ENCODE assay signal across 9 mouse cellular contexts in the genomic region with DNA sequence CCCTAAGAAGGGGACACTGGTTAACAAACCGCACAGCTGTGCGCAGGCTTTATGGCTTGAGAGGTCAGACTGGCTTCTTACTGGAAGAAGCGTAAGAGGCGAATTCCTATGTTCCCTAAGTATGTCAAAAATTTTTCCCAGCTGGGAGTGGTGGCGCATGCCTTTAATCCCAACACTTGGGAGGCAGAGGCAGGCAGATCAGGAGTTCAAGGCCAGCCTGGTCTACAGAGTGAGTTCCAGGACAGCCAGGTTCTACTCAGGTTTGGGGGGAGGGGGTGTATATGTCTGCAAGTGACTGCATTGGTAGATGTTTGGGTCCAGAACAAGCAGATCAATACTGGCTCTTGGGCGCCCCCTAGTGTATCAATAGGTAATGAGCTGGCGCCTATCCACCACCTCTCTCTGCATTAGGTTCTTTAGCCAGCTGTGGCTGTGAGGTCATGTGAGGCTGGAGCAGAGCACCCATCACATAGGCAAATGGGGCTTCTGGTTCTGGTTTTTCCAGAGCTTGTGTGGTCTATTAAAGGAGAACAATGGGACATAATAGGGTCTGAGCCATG. TPM values are rescaled to one million over a fixed set of nuclear protein-coding genes. Genes with fewer than 3 reads are reported as not detected.
DNase-seq lines count a peak whose midpoint lies in the region; ATAC-seq lines count a peak whose summit lies in the region.
"Had no signal": no experiment of that assay in that cellular context is flagged by ENCODE, and none has a peak within 500 bp of the region (broad histone marks: within the 10 kb centered on the region; RNA-seq: fewer than 3 reads in every experiment).

No protein-coding gene starts in this region.

- ATAC-seq in forebrain, embryonic 14.5 days, result peak; percentile 35; the same call in 1 of the 2 replicates
- peak; percentile 9; the same call in 1 of the 2 replicates for ATAC-seq in hindbrain, embryonic 13.5 days (ENCODE audit: low FRiP score)

- H3K4me2 ChIP-seq in forebrain, embryonic 14.5 days (ENCODE audit: low read length), result no peak overlapping the region
- no peak overlapping the region for H3K4me2 ChIP-seq in hindbrain, embryonic 13.5 days
- H3K4me2 ChIP-seq: heart, embryonic 13.5 days had no signal

- WGBS in forebrain, embryonic 14.5 days, result 63% methylated on average over 7 of the region's 7 CpGs
- WGBS in hindbrain, embryonic 13.5 days, result 62% methylated on average over 7 of the region's 7 CpGs

- H3K36me3 ChIP-seq in forebrain, embryonic 14.5 days (ENCODE audit: control insufficient read depth, insufficient read depth, low read length), result peaks cover 35% of the 10 kb centered on the region
- H3K36me3 ChIP-seq in hindbrain, embryonic 13.5 days, result peaks cover 42% of the 10 kb centered on the region

- H3K4me3 ChIP-seq in forebrain, embryonic 14.5 days (ENCODE audit: low read depth, low read length), result no peak overlapping the region
- H3K4me3 ChIP-seq in hindbrain, embryonic 13.5 days, result no peak overlapping the region
- H3K4me3 ChIP-seq: heart, embryonic 13.5 days had no signal

- no peaks in the 10 kb centered on the region for H3K27me3 ChIP-seq in forebrain, embryonic 14.5 days (replicated peaks; ENCODE audit: control insufficient read depth, insufficient read depth, low read length)
- no peaks in the 10 kb centered on the region for H3K27me3 ChIP-seq in hindbrain, embryonic 13.5 days
- H3K27me3 ChIP-seq: heart, embryonic 13.5 days had no signal

- peak; percentile 88 for DNase-seq in ES-CJ7 (ENCODE audit: low read depth, low spot score)
- peak; percentile 74 for DNase-seq in c-Kit-positive CD71-negative TER-119-negative erythroid progenitor cells, embryonic 14.5 days (ENCODE audit: low read depth)
- DNase-seq in forebrain, embryonic 14.5 days (ENCODE audit: low spot score), result peak; percentile 85
- DNase-seq in layer of hippocampus, postnatal 25 days (ENCODE audit: extremely low spot score in 1 of 2, low spot score in 1 of 2), result peak; percentile 78 to 87
- peak; percentile 90 for DNase-seq in lung, postnatal 36 days
- peak; percentile 86 for DNase-seq in retina, postnatal 1 day
- peak; percentile 82 for DNase-seq in thymus, postnatal 4 days

- H3K27ac ChIP-seq in forebrain, embryonic 14.5 days (ENCODE audit: low read depth, low read length), result no peak overlapping the region
- H3K27ac ChIP-seq in hindbrain, embryonic 13.5 days, result no peak overlapping the region
- H3K27ac ChIP-seq: heart, embryonic 13.5 days had no signal

- H3K4me1 ChIP-seq in forebrain, embryonic 14.5 days (ENCODE audit: control insufficient read depth, insufficient read depth, low read length), result peaks cover 17% of the 10 kb centered on the region
- H3K4me1 ChIP-seq in hindbrain, embryonic 13.5 days (replicated peaks), result peaks cover 19% of the 10 kb centered on the region

- H3K9ac ChIP-seq in forebrain, embryonic 14.5 days (ENCODE audit: low read length), result no peak overlapping the region
- H3K9ac ChIP-seq in hindbrain, embryonic 13.5 days, result peak overlapping the region; percentile 6; the same call in 1 of the 2 replicates
- H3K9ac ChIP-seq: heart, embryonic 13.5 days had no signal

- H3K9me3 ChIP-seq in forebrain, embryonic 14.5 days (replicated peaks; ENCODE audit: control insufficient read depth, low read length), result no peaks in the 10 kb centered on the region
- no peaks in the 10 kb centered on the region for H3K9me3 ChIP-seq in hindbrain, embryonic 13.5 days
- H3K9me3 ChIP-seq: heart, embryonic 13.5 days had no signal

RNA-seq across cellular contexts. Expression of a gene that starts 16.3 kb away (rescaled TPM):
- polyA plus RNA-seq in forebrain, embryonic 14.5 days (2014; fragmentation: Nextera tagmentation; extraction: Ambion mirVana), result 20.5 and 27.0 TPM in 2 replicates
- 18.4 and 20.2 TPM in 2 replicates for polyA plus RNA-seq in hindbrain, embryonic 13.5 days (2015; fragmentation: Nextera tagmentation; extraction: Ambion mirVana)
- total RNA-seq in layer of hippocampus, postnatal 25 days (2021), result 10 to 100 TPM; 74.7 to 76.2 TPM

RNA-seq across cellular contexts. Expression of a gene that starts 47.3 kb away (rescaled TPM):
- 342 and 365 TPM in 2 replicates for polyA plus RNA-seq in forebrain, embryonic 14.5 days (2014; fragmentation: Nextera tagmentation; extraction: Ambion mirVana)
- polyA plus RNA-seq in hindbrain, embryonic 13.5 days (2015; fragmentation: Nextera tagmentation; extraction: Ambion mirVana), result 290 and 303 TPM in 2 replicates
- total RNA-seq in layer of hippocampus, postnatal 25 days (2021), result 100 to 1,000 TPM; 327 to 360 TPM
